Mouse (Mus musculus) lung, postnatal 36 days (tissue): ENCODE results near the gene Akr1d1.

Experiments
- DNase-seq: peaks from one replicate; pipeline ENCODE4 v3.0.0; 2022; ENCODE audit warnings: mixed read lengths

The Akr1d1 gene

DNA sequence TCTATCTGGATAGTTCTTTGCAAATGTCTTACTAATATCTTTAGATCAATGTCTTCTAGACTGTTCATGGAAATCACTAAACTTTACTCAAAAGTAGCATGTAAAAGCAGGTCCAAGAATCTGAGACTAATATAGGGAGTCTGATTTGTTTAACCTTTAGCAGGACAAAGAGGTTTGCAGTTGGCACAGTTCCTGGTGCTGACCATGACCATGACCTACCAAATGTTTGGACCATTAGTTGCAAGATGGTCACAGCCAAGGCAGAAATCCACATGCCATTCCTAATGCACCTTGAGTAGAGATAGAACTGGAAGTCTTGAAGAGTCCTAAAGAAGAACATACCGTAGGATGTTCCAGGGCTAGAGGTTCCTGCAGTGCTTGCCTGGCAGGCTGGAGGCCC lies 37.4 kb downstream of the Akr1d1 start:
- DNase-seq: no peak

GRCm38 (mm10) chr6:37571939-37572338 lies 42.0 kb downstream of the Akr1d1 start:
- DNase-seq: no peak

DNA sequence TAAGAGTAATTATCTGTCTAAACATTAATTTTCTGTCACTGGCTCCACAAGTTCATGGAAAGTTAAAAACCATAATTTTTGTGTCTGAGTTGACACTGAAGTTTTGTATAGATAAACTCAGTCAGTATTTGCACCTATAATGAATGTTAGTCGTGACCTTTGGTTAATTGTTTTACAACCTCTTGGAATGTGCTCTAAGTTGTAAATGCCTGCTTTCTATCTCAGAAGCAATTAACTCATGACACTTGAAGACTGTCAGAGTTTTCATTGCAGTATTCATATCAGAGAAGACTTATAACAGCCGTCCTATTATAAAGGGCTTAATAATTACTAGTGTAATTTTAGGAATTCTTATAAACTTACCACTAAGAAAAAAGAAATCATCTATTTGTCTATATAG lies 43.0 kb downstream of the Akr1d1 start:
- no peak for DNase-seq

- DNase-seq: no peak
Measured at GRCm38 (mm10) chr6:37580476-37580875, 50.5 kb downstream of the Akr1d1 start.

GRCm38 (mm10) chr6:37589340-37589962 lies 59.5 kb downstream of the Akr1d1 start:
- peak; percentile 85 for DNase-seq

GRCm38 (mm10) chr6:37590800-37591199 lies 60.8 kb downstream of the Akr1d1 start:
- no peak for DNase-seq

- DNase-seq: peak; percentile 80
Measured at GRCm38 (mm10) chr6:37592101-37593032, 62.4 kb downstream of the Akr1d1 start.

DNA sequence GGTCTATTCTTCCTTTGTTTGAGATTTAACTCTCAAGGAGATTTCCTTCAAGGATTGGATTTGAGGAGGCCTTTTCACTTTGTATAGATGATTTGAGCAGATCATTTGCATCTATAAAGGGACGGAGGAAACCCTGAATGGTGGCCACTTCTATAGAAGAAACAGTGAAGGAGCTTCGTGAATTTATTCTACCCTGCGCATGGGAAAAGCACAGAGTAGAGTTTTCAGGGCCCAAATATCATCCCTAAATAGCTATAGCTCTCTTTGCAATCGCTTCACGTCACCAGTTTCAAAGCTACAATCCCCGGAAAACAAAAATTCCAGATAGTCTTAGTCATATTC lies 63.0 kb downstream of the Akr1d1 start:
- no peak for DNase-seq

GRCm38 (mm10) chr6:37593551-37594089 lies 63.6 kb downstream of the Akr1d1 start:
- no peak for DNase-seq

DNA sequence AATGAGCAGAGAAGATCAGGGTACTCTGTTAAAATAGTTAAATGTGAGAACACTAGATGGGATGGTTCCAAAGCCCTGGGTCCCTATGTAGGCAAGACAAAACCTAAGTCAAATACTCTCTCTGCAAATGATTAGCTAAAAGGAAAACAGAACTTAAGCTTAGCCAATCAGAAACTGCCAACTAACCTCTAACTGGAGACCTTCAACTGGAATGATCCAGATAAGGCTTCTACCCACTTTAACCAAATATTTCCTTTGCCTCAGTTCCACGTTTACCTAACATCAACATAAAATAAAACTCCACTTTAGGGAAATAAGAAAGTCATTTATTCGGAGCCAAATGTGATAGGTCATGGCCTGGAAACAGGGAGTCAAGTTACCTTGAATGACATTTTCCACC lies 67.1 kb downstream of the Akr1d1 start:
- no peak for DNase-seq

DNA sequence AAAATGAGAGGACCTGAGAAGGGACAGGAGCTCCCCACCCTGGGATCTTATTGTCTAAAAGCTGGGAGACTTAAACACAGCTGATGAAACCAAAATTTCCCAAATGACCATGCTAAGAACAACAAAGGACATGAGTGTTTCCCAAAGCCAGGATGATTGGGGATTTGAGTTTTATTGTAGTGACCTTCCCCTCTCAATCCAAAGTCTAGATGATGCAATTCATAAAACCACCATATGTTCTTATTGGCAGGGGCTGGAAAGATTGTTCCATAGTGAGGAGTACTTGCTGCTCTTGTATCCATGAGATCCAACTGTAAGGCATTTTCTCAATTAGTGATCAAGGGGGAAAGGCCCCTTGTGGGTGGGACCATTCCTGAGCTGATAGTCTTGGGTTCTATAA lies 68.1 kb downstream of the Akr1d1 start:
- no peak for DNase-seq

- no peak for DNase-seq
Measured at GRCm38 (mm10) chr6:37600976-37601498, 71.1 kb downstream of the Akr1d1 start.

DNA sequence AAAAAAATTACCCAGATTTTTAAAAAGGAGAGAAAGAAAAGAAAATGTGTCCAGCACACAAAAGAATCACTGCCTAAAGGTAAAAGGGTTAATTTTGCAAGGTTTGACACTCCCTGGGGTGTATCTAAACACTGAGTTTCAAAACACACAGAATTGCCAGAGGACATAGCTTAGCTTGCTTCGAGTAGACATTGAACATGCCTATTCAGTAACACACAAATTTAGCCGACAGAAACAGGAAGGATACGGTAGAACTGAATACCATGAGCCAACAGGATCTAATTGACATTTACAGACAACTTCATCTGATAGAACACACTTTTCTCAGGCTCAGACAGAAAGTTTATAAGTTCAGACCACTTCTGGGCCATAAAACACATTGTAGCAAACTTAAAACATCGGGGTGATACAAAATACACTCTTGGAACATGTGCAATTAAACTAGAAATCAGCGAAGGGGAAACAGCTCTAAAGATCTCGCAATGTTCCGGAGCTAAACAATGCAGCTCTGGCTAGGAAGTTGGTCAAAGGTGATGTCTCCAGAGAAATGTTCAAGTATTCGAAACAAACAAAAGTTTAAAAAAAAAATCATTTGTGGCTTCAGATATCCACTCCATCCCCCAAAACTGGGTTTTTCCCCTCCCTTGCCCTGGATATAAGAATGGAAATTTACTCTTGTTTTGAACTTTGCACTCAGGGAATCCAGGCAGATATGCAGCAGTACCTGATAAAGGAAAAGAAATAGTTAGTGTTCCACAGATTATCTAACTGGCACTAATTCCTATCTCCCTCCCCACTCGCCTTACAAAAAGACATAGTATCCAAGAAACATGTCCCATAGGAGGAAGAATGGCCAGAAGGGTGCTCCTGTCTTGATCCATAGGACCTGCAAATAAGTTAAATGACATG lies 73.1 kb downstream of the Akr1d1 start:
- no peak for DNase-seq

DNA sequence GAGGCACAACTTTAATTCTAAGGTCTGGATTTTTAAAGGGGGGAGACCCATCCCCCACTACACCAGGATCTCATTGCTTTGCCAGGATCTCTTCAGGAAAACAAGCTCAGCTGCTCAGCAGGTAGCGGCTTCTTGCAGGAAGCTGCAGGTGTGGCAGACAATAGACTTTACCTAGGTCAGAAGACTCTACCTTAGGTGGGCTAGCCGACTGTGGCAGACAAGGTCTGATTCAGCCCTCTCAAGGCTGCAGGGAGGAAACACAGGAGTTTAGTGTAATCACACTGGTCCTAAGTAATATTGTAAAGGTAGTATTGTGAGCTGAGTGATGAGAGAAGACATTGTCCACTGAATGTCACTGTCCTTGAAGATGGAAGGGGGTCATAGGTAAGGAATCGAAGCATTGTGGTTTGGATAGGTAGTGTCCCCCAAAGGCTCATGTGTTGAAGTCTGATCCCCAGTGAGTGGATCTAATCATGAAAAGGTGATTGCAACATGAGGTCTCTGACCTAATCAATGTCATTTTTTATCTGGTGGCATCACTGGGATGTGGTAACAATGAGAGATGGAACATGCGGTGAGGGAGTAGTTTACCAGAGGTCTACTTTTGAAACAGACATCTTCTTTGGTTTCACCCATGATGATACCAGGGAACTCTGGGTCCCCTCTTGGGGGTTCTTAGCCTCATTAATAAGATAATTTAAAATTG lies 74.4 kb downstream of the Akr1d1 start:
- no peak for DNase-seq

GRCm38 (mm10) chr6:37604884-37605269 lies 74.9 kb downstream of the Akr1d1 start:
- DNase-seq: no peak

DNA sequence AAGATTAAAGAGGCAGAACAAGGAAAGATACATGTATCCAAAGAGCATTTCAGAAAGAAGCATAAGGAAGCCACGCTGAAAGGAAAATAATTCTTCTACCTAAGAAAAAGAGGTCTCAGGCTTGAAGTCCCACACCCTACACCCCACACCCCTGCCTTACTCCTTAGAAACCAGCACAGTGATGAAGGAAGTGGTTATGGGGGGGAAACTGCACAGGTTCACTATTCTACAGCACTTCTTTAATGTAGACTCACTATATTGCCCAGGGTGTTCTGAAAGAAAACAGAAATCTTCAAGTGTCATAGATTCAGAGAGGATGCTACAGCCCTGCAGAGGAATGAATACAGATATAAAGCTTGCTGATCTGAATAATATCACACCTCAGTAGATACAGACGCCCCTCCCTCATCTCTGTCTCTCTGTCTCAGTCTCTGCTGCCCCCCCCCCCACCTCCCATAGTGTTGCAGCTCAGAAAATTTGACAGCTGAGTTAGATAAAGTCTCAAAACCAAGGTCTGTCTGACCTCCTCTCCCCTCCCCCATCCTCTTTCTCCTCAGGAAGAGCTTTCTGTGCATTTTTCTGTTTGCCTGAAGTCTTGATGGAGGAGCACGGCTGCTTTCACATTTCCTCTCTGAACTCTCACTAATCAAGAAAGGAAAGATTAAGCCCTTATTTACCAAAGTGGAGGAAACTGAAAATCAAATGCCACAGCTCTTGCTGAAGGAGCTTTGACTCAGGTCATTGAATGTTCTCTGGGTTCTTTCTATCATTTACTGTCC lies 77.7 kb downstream of the Akr1d1 start:
- DNase-seq: no peak

DNA sequence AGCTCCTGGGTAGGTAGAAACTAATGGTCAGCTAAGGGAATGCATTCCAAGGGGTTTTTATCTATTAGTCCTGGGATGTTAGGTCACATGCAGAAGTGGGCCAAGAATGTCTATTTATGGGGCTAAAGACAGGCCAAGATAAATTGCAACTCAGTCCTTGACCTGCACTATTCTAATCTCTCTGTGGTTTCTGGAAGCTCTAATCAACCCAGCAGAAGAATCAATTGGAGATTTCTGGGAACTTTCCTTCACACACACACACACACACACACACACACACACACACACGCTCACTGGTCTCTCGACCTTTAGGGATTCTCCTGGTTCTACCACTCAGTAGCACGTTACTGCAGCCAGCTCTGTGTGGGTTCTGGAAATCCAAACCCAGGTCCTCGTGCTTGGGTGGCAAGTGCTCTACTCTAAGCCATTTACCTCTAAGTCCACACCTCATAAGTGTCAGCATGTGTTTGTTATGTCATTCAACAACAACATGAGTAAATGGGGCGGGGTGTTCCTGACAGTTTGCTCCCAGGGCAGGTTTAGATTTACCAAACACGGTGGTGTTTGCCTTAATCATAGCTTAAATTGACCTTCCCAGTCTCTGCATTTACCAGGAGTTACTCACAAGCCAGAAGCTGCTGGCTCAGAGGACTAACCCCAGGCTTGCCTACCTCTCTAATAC lies 82.8 kb downstream of the Akr1d1 start:
- DNase-seq: no peak

GRCm38 (mm10) chr6:37615490-37615889 lies 85.5 kb downstream of the Akr1d1 start:
- no peak for DNase-seq

DNA sequence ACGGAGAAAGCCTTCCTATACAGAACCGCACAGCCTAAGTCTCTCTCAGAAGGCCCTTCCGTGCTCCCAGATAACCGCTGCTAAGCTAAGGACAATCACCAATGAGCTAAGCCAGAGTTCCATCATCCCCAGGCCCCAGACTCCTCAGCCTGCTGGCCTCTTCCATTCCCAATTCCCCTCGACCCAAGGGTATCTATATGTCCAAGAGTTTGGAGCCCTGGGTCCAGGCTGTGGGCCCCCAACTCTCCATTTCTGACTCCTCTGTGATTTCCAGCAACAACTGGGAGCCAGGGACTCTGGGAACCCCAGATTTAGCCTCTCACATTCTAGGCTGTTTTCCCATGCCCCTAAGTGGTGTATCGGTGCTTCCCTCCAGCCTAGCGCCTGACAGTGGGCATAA lies 86.2 kb downstream of the Akr1d1 start:
- no peak for DNase-seq

- DNase-seq: peak; percentile 78
Measured at GRCm38 (mm10) chr6:37617431-37618011, 87.5 kb downstream of the Akr1d1 start.
